Mouse (Mus musculus): Measurements from ENCODE around the gene Cfap221. TPM values are rescaled to one million over a fixed set of nuclear protein-coding genes. Genes with fewer than 3 reads are reported as not detected.

Cfap221 gene
- polyA plus RNA-seq, 1 experiment from 2014 or later, result not detected

- Histone ChIP-seq H3K36me3 (no peaks in the 10 kb centered on the region), H3K4me1 (no peaks in the 10 kb centered on the region), H3K27me3 (no peaks in the 10 kb centered on the region), H3K9me3 (no peaks in the 10 kb centered on the region), H3K4me2 (no peak overlapping the region), H3K27ac (no peak overlapping the region), H3K9ac (no peak overlapping the region), H3K4me3 (no peak overlapping the region)
- no peak for ATAC-seq (ENCODE audit: insufficient number of reproducible peaks, insufficient read depth, low FRiP score, low TSS enrichment, low read depth)
- 6% methylated on average over 2 of the region's 2 CpGs for WGBS
These were observed 28.0 kb upstream of the Cfap221 start for GRCm38 (mm10) chr1:120025050-120025439.

GRCm38 (mm10) chr1:120024331-120025049 is 27.5 kb upstream of the Cfap221 start:
- ATAC-seq (ENCODE audit: insufficient number of reproducible peaks, insufficient read depth, low FRiP score, low TSS enrichment, low read depth), result no peak

GRCm38 (mm10) chr1:120021951-120022350 is 24.9 kb upstream of the Cfap221 start:
- H3K4me1 ChIP-seq, result no peaks in the 10 kb centered on the region
- H3K4me2 ChIP-seq, result no peak overlapping the region
- no peaks in the 10 kb centered on the region for H3K9me3 ChIP-seq
- 89% methylated on average over 17 of the region's 17 CpGs for WGBS
- H3K27me3 ChIP-seq, result no peaks in the 10 kb centered on the region
- no peak overlapping the region for H3K9ac ChIP-seq
- no peak overlapping the region for H3K27ac ChIP-seq
- no peak for ATAC-seq (ENCODE audit: insufficient number of reproducible peaks, insufficient read depth, low FRiP score, low TSS enrichment, low read depth)
- H3K4me3 ChIP-seq, result no peak overlapping the region
- no peaks in the 10 kb centered on the region for H3K36me3 ChIP-seq

More at GRCm38 (mm10) chr1:120024331-120025049, 27.5 kb upstream of the Cfap221 start:
- Histone ChIP-seq H3K4me2 (no peak overlapping the region), H3K4me3 (no peak overlapping the region), H3K9ac (no peak overlapping the region), H3K36me3 (no peaks in the 10 kb centered on the region), H3K27ac (no peak overlapping the region), H3K9me3 (no peaks in the 10 kb centered on the region), H3K27me3 (no peaks in the 10 kb centered on the region), H3K4me1 (no peaks in the 10 kb centered on the region)
- WGBS, result 64% methylated on average over 10 of the region's 10 CpGs

GRCm38 (mm10) chr1:120020322-120020897 is 23.4 kb upstream of the Cfap221 start:
- Histone ChIP-seq H3K27ac (no peak overlapping the region), H3K9ac (no peak overlapping the region), H3K4me3 (no peak overlapping the region), H3K4me1 (no peaks in the 10 kb centered on the region), H3K4me2 (no peak overlapping the region), H3K36me3 (no peaks in the 10 kb centered on the region), H3K9me3 (no peaks in the 10 kb centered on the region), H3K27me3 (no peaks in the 10 kb centered on the region)
- no peak for ATAC-seq (ENCODE audit: insufficient number of reproducible peaks, insufficient read depth, low FRiP score, low TSS enrichment, low read depth)
- WGBS, result 67% methylated on average over 7 of the region's 7 CpGs

- WGBS, result 90% methylated on average over 12 of the region's 12 CpGs
- Histone ChIP-seq H3K27me3 (no peaks in the 10 kb centered on the region), H3K9ac (no peak overlapping the region)
These were observed 22.4 kb upstream of the Cfap221 start for GRCm38 (mm10) chr1:120019428-120019827.

GRCm38 (mm10) chr1:120018900-120019299 is 21.9 kb upstream of the Cfap221 start:
- Histone ChIP-seq H3K27ac (no peak overlapping the region), H3K4me2 (no peak overlapping the region), H3K36me3 (no peaks in the 10 kb centered on the region), H3K27me3 (no peaks in the 10 kb centered on the region), H3K4me1 (no peaks in the 10 kb centered on the region), H3K4me3 (no peak overlapping the region), H3K9me3 (no peaks in the 10 kb centered on the region), H3K9ac (no peak overlapping the region)
- no peak for ATAC-seq (ENCODE audit: insufficient number of reproducible peaks, insufficient read depth, low FRiP score, low TSS enrichment, low read depth)
- 62% methylated on average over 3 of the region's 3 CpGs for WGBS

More at GRCm38 (mm10) chr1:120019428-120019827, 22.4 kb upstream of the Cfap221 start:
- Histone ChIP-seq H3K4me3 (no peak overlapping the region), H3K4me2 (no peak overlapping the region), H3K4me1 (no peaks in the 10 kb centered on the region), H3K9me3 (no peaks in the 10 kb centered on the region), H3K36me3 (no peaks in the 10 kb centered on the region), H3K27ac (no peak overlapping the region)
- ATAC-seq (ENCODE audit: insufficient number of reproducible peaks, insufficient read depth, low FRiP score, low TSS enrichment, low read depth), result no peak

- Histone ChIP-seq H3K9me3 (no peaks in the 10 kb centered on the region), H3K4me3 (no peak overlapping the region), H3K27me3 (no peaks in the 10 kb centered on the region), H3K4me2 (no peak overlapping the region), H3K4me1 (no peaks in the 10 kb centered on the region), H3K36me3 (no peaks in the 10 kb centered on the region), H3K9ac (no peak overlapping the region), H3K27ac (no peak overlapping the region)
- 77% methylated on average over 2 of the region's 2 CpGs for WGBS
- no peak for ATAC-seq (ENCODE audit: insufficient number of reproducible peaks, insufficient read depth, low FRiP score, low TSS enrichment, low read depth)
These were observed 19.2 kb upstream of the Cfap221 start for GRCm38 (mm10) chr1:120016240-120016639.

- H3K4me2 ChIP-seq, result no peak overlapping the region
- H3K27ac ChIP-seq, result no peak overlapping the region
- peaks cover 18% of the 10 kb centered on the region for H3K27me3 ChIP-seq
- H3K4me3 ChIP-seq, result no peak overlapping the region
- no peak overlapping the region for H3K9ac ChIP-seq
- 0 out of 2 replicates have a peak, but pooled peaks cover 3% of the 10 kb centered on the region for H3K4me1 ChIP-seq
- no peaks in the 10 kb centered on the region for H3K9me3 ChIP-seq
- no peaks in the 10 kb centered on the region for H3K36me3 ChIP-seq
- ATAC-seq (ENCODE audit: insufficient number of reproducible peaks, insufficient read depth, low FRiP score, low TSS enrichment, low read depth), result no peak
These were observed 16.1 kb upstream of the Cfap221 start for GRCm38 (mm10) chr1:120013111-120013510.

- Histone ChIP-seq H3K4me2 (no peak overlapping the region), H3K27ac (no peak overlapping the region), H3K27me3 (peaks cover 23% of the 10 kb centered on the region), H3K4me3 (no peak overlapping the region), H3K9ac (no peak overlapping the region), H3K4me1 (peaks cover 7% of the 10 kb centered on the region), H3K36me3 (no peaks in the 10 kb centered on the region), H3K9me3 (no peaks in the 10 kb centered on the region)
- 80% methylated on average over 12 of the region's 12 CpGs for WGBS
- ATAC-seq (ENCODE audit: insufficient number of reproducible peaks, insufficient read depth, low FRiP score, low TSS enrichment, low read depth), result no peak
These were observed 15.6 kb upstream of the Cfap221 start for GRCm38 (mm10) chr1:120012638-120013037.

- 25% methylated on average over 11 of the region's 11 CpGs for WGBS
- peaks cover 48% of the 10 kb centered on the region for H3K27me3 ChIP-seq
- ATAC-seq (ENCODE audit: insufficient number of reproducible peaks, insufficient read depth, low FRiP score, low TSS enrichment, low read depth), result no peak
These were observed 11.0 kb upstream of the Cfap221 start for GRCm38 (mm10) chr1:120007851-120008588.

GRCm38 (mm10) chr1:120006844-120007790 is 10.1 kb upstream of the Cfap221 start, which contains the start of gene Sctr:
Gene Sctr, plus strand, starts transcription at chr1:120006894.
- H3K4me3 ChIP-seq, result peak within 1 kb of the TSS; percentile 43
- H3K27me3 ChIP-seq, result peaks cover 48% of the 10 kb centered on the region
- ATAC-seq (ENCODE audit: insufficient number of reproducible peaks, insufficient read depth, low FRiP score, low TSS enrichment, low read depth), result 0 out of 2 replicates have a peak, but pooled peaks have one; percentile 32
- 1% methylated on average over 39 of the region's 39 CpGs for WGBS
- H3K27ac ChIP-seq, result no peak within 1 kb of the TSS
- no peaks in the 10 kb centered on the region for H3K9me3 ChIP-seq
- peak within 1 kb of the TSS; percentile 73 for H3K4me2 ChIP-seq
- H3K36me3 ChIP-seq, result no peaks in the 10 kb centered on the region
- peaks cover 17% of the 10 kb centered on the region for H3K4me1 ChIP-seq
- peak within 1 kb of the TSS; percentile 61 for H3K9ac ChIP-seq

More at GRCm38 (mm10) chr1:120007851-120008588, 11.0 kb upstream of the Cfap221 start:
- no peaks in the 10 kb centered on the region for H3K36me3 ChIP-seq
- H3K9me3 ChIP-seq, result no peaks in the 10 kb centered on the region
- H3K27ac ChIP-seq, result no peak overlapping the region
- H3K9ac ChIP-seq, result peak overlapping the region; percentile 61
- peak overlapping the region; percentile 43 for H3K4me3 ChIP-seq
- peak overlapping the region; percentile 73 for H3K4me2 ChIP-seq
- peaks cover 17% of the 10 kb centered on the region for H3K4me1 ChIP-seq
